Mouse (Mus musculus) liver, postnatal 0 days (tissue): ENCODE data around the gene H3f3b.

Source experiments
- CTCF ChIP-seq: sonication (generic); IDR thresholded peaks from 2 replicates; pipeline ENCODE4 v1.5.1; 2016; ENCODE audit warnings: antibody characterized with exemption, low read depth
- EP300 ChIP-seq: IDR thresholded peaks from 2 replicates; pipeline ENCODE4 v1.6.1; 2016; ENCODE audit warnings: antibody characterized with exemption, low read depth, mild to moderate bottlenecking

GRCm38 (mm10) chr11:116055873-116056272 lies 28.1 kb upstream of the H3f3b start:
- TF ChIP-seq EP300 (no peak), CTCF (no peak)
